Comparison of ENCODE assay signal across 24 mouse cellular contexts in the genomic region with DNA sequence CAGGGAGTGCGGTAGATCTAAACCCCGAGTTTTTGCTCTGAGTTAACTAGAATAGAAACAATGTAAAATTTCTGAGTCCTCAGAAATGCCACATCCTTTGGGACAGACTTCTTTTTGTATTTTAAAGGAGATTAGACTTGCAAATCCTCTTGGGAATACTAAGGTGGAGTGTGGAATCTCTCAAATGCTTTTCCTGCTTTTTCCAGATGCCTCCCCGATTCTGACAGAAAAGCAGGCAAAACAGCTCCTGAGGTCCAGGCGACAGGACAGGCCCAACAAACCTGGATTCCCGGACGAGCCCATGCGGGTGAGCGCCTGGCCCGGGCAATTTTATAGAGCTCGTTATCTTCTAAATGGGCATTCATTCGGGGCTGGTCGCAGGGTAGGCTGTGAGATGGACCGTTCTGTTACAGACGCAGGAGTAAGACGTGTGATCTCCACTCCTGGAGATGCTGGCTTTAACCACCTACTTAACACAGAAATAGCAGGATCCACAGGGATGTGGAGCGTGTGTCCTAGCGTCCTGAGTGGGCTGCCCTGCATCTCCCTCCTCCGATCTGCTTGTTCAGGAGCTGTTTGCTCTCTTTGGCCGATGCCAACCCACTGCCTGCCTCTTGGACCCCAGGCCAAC. TPM values are rescaled to one million over a fixed set of nuclear protein-coding genes. Genes with fewer than 3 reads are reported as not detected.
DNase-seq lines count a peak whose midpoint lies in the region; ATAC-seq lines count a peak whose summit lies in the region.
"Had no signal": no experiment of that assay in that cellular context is flagged by ENCODE, and none has a peak within 500 bp of the region (broad histone marks: within the 10 kb centered on the region; RNA-seq: fewer than 3 reads in every experiment).

No protein-coding gene starts in this region.

- no peak overlapping the region for H3K4me2 ChIP-seq in forebrain, embryonic 13.5 days
- H3K4me2 ChIP-seq in forebrain, embryonic 12.5 days = no peak overlapping the region
- H3K4me2 ChIP-seq in midbrain, embryonic 11.5 days = no peak overlapping the region
- no peak overlapping the region for H3K4me2 ChIP-seq in midbrain, embryonic 13.5 days (replicated peaks)
- H3K4me2 ChIP-seq: embryonic facial prominence, embryonic 15.5 days; liver, embryonic 12.5 days had no signal

- peak; percentile 76 for DNase-seq in midbrain, embryonic 11.5 days (ENCODE audit: low spot score, missing footprints)
- peak; percentile 13 to 18 for DNase-seq in thymus, postnatal 36 days
- DNase-seq in thymus, postnatal 14 days = no peak
- DNase-seq in heart, postnatal 36 days = no peak
- DNase-seq in ovary, postnatal 14 days (ENCODE audit: low spot score) = no peak
- DNase-seq: adrenal gland, adult 2 months; cerebellum, adult 9-11 months; gastrocnemius, postnatal 36 days; kidney, adult 11 months; lung, adult 2 months; right cerebral cortex, adult 18-20 months; spleen, adult 18-20 months had no signal

- no peak for ATAC-seq in forebrain, embryonic 13.5 days
- no peak for ATAC-seq in forebrain, embryonic 12.5 days (ENCODE audit: low FRiP score)
- ATAC-seq in midbrain, embryonic 11.5 days (ENCODE audit: low FRiP score) = no peak
- ATAC-seq in midbrain, embryonic 13.5 days = no peak
- ATAC-seq: liver, embryonic 12.5 days had no signal

- H3K27ac ChIP-seq in forebrain, embryonic 13.5 days = no peak overlapping the region
- H3K27ac ChIP-seq in forebrain, embryonic 12.5 days = no peak overlapping the region
- no peak overlapping the region for H3K27ac ChIP-seq in midbrain, embryonic 11.5 days (ENCODE audit: low read depth, low read length)
- H3K27ac ChIP-seq in midbrain, embryonic 13.5 days = no peak overlapping the region
- H3K27ac ChIP-seq: embryonic facial prominence, embryonic 15.5 days; heart, embryonic 10.5 days; kidney, postnatal 0 days; liver, embryonic 12.5 days had no signal

- WGBS in forebrain, embryonic 13.5 days = 39% methylated on average over 19 of the region's 19 CpGs
- 42% methylated on average over 19 of the region's 19 CpGs for WGBS in forebrain, embryonic 12.5 days
- 61% methylated on average over 19 of the region's 19 CpGs for WGBS in midbrain, embryonic 11.5 days
- WGBS in midbrain, embryonic 13.5 days = 52% methylated on average over 19 of the region's 19 CpGs

- H3K4me1 ChIP-seq in forebrain, embryonic 13.5 days = no peaks in the 10 kb centered on the region
- H3K4me1 ChIP-seq in forebrain, embryonic 12.5 days = 0 out of 2 replicates have a peak, but pooled peaks cover 4% of the 10 kb centered on the region
- no peaks in the 10 kb centered on the region for H3K4me1 ChIP-seq in midbrain, embryonic 11.5 days (ENCODE audit: control insufficient read depth, insufficient read depth, low read length)
- peaks cover 8% of the 10 kb centered on the region; the same call in 1 of the 2 replicates for H3K4me1 ChIP-seq in midbrain, embryonic 13.5 days (replicated peaks)
- H3K4me1 ChIP-seq: embryonic facial prominence, embryonic 15.5 days had no signal

- no peaks in the 10 kb centered on the region for H3K9me3 ChIP-seq in forebrain, embryonic 13.5 days (replicated peaks)
- H3K9me3 ChIP-seq in forebrain, embryonic 12.5 days = no peaks in the 10 kb centered on the region
- no peaks in the 10 kb centered on the region for H3K9me3 ChIP-seq in midbrain, embryonic 11.5 days (ENCODE audit: control insufficient read depth, low read length)
- H3K9me3 ChIP-seq in midbrain, embryonic 13.5 days = no peaks in the 10 kb centered on the region
- H3K9me3 ChIP-seq: embryonic facial prominence, embryonic 15.5 days; heart, embryonic 10.5 days; liver, embryonic 12.5 days; megakaryocyte, embryonic 14.5 days had no signal

- H3K36me3 ChIP-seq in forebrain, embryonic 13.5 days (ENCODE audit: poor library complexity, severe bottlenecking) = no peaks in the 10 kb centered on the region
- no peaks in the 10 kb centered on the region for H3K36me3 ChIP-seq in forebrain, embryonic 12.5 days (replicated peaks)
- no peaks in the 10 kb centered on the region for H3K36me3 ChIP-seq in midbrain, embryonic 11.5 days (ENCODE audit: control insufficient read depth, insufficient read depth, low read length)
- H3K36me3 ChIP-seq in midbrain, embryonic 13.5 days = no peaks in the 10 kb centered on the region
- H3K36me3 ChIP-seq: embryonic facial prominence, embryonic 15.5 days; heart, embryonic 10.5 days; liver, embryonic 12.5 days had no signal

- H3K9ac ChIP-seq in forebrain, embryonic 13.5 days = peak overlapping the region; percentile 32; the same call in 1 of the 2 replicates
- no peak overlapping the region for H3K9ac ChIP-seq in forebrain, embryonic 12.5 days
- H3K9ac ChIP-seq in midbrain, embryonic 11.5 days (ENCODE audit: low read length) = no peak overlapping the region
- H3K9ac ChIP-seq in midbrain, embryonic 13.5 days (replicated peaks) = no peak overlapping the region
- H3K9ac ChIP-seq: embryonic facial prominence, embryonic 15.5 days; liver, embryonic 12.5 days had no signal

- no peaks in the 10 kb centered on the region for H3K27me3 ChIP-seq in forebrain, embryonic 13.5 days
- no peaks in the 10 kb centered on the region; the same call in 1 of the 2 replicates for H3K27me3 ChIP-seq in forebrain, embryonic 12.5 days
- H3K27me3 ChIP-seq in midbrain, embryonic 11.5 days (ENCODE audit: control insufficient read depth, insufficient read depth, low read length) = no peaks in the 10 kb centered on the region
- no peaks in the 10 kb centered on the region for H3K27me3 ChIP-seq in midbrain, embryonic 13.5 days
- H3K27me3 ChIP-seq: embryonic facial prominence, embryonic 15.5 days had no signal

- intact Hi-C loops in heart, postnatal 36 days (cut with DNase I) = no loop called here

- no peak overlapping the region for H3K4me3 ChIP-seq in forebrain, embryonic 13.5 days
- no peak overlapping the region for H3K4me3 ChIP-seq in forebrain, embryonic 12.5 days (replicated peaks)
- no peak overlapping the region for H3K4me3 ChIP-seq in midbrain, embryonic 11.5 days (ENCODE audit: low read depth, low read length)
- no peak overlapping the region for H3K4me3 ChIP-seq in midbrain, embryonic 13.5 days (replicated peaks)
- H3K4me3 ChIP-seq: embryonic facial prominence, embryonic 15.5 days; heart, embryonic 10.5 days; liver, embryonic 12.5 days; megakaryocyte, embryonic 14.5 days had no signal

RNA-seq across cellular contexts. Expression of a gene that starts 1.3 kb away (rescaled TPM):
- not detected in 2 replicates for polyA plus RNA-seq in forebrain, embryonic 13.5 days (2015; fragmentation: Nextera tagmentation; extraction: Ambion mirVana)
- polyA plus RNA-seq in forebrain, embryonic 12.5 days (2016; fragmentation: Nextera tagmentation; extraction: Ambion mirVana) = not detected in 2 replicates
- not detected in 2 replicates for polyA plus RNA-seq in midbrain, embryonic 11.5 days (2014; fragmentation: Nextera tagmentation; extraction: Ambion mirVana)
- not detected in 2 replicates for polyA plus RNA-seq in midbrain, embryonic 13.5 days (2015; fragmentation: Nextera tagmentation; extraction: Ambion mirVana)
- total RNA-seq in heart, postnatal 36 days (2021) = not detected
- total RNA-seq: adrenal gland, adult 2 months; gastrocnemius, postnatal 36 days; layer of hippocampus, postnatal 14 days had no signal
- polyA plus RNA-seq: heart, embryonic 10.5 days; heart, postnatal 0 days; hindbrain, embryonic 11.5 days; limb, embryonic 11.5 days; liver, embryonic 12.5 days had no signal

RNA-seq across cellular contexts. Expression of a gene that starts 8.2 kb away (rescaled TPM):
- polyA plus RNA-seq in forebrain, embryonic 13.5 days (2015; fragmentation: Nextera tagmentation; extraction: Ambion mirVana) = 8.7 and 9.9 TPM in 2 replicates
- polyA plus RNA-seq in forebrain, embryonic 12.5 days (2016; fragmentation: Nextera tagmentation; extraction: Ambion mirVana) = 7.4 and 9.2 TPM in 2 replicates
- 4.1 and 4.6 TPM in 2 replicates for polyA plus RNA-seq in midbrain, embryonic 11.5 days (2014; fragmentation: Nextera tagmentation; extraction: Ambion mirVana)
- 12.6 and 13.1 TPM in 2 replicates for polyA plus RNA-seq in midbrain, embryonic 13.5 days (2015; fragmentation: Nextera tagmentation; extraction: Ambion mirVana)
- 10 to 100 TPM in 1 of 2 experiments, 1 to 10 TPM in 1; 10.0 to 14.3 TPM for total RNA-seq in heart, postnatal 36 days (2021)

Comparison
In these comparisons a context has a peak if more than half of its experiments do, and no peak if none do; other contexts are left out.
1. DNase-seq: peak in midbrain, embryonic 11.5 days (single experiment) and thymus, postnatal 36 days (2 of 2); none in thymus, postnatal 14 days (single experiment), heart, postnatal 36 days (0 of 2) and ovary, postnatal 14 days (single experiment).